Mouse (Mus musculus) myocyte (in vitro differentiated cells): Measurements from ENCODE around the gene Pkd1.

Experiments used
- CEBPB ChIP-seq: IDR thresholded peaks from 2 replicates; pipeline ENCODE4 v1.6.1; 2011; ENCODE audit warnings: mild to moderate bottlenecking, moderate library complexity; ENCODE audit not compliant: poor library complexity, insufficient read depth, severe bottlenecking
- E2F4 ChIP-seq: IDR thresholded peaks from one replicate; pipeline ENCODE4 v1.6.1; 2011; ENCODE audit warnings: mild to moderate bottlenecking, control low read depth, moderate library complexity; ENCODE audit not compliant: insufficient read depth
- MAX ChIP-seq: IDR thresholded peaks from one replicate; pipeline ENCODE4 v1.6.1; 2011; ENCODE audit warnings: low read depth, mild to moderate bottlenecking, control low read depth
- MYOD1 ChIP-seq, 3 experiments: IDR thresholded peaks; one replicate each; pipeline ENCODE4 v1.6.1; 2011; ENCODE audit warnings: control low read depth in 2 of 3, low read depth in 2 of 3, mild to moderate bottlenecking in 2 of 3, moderate library complexity in 1 of 3; ENCODE audit not compliant: insufficient read length in 2 of 3, control insufficient read depth in 1 of 3
- POLR2A ChIP-seq: IDR thresholded peaks from one replicate; pipeline ENCODE4 v1.6.1; 2011; ENCODE audit warnings: low read depth, mild to moderate bottlenecking, control low read depth, moderate library complexity; ENCODE audit not compliant: insufficient read length
- POLR2AphosphoS2 ChIP-seq: IDR thresholded peaks from one replicate; pipeline ENCODE4 v1.6.1; 2011; ENCODE audit warnings: low read depth, control low read depth; ENCODE audit not compliant: insufficient read length
- REST ChIP-seq: IDR thresholded peaks from one replicate; pipeline ENCODE4 v1.6.1; 2011; ENCODE audit warnings: mild to moderate bottlenecking, control low read depth, moderate library complexity; ENCODE audit not compliant: insufficient read depth, insufficient read length
- SRF ChIP-seq: IDR thresholded peaks from one replicate; pipeline ENCODE4 v1.6.1; 2011; ENCODE audit warnings: low read depth; ENCODE audit not compliant: control insufficient read depth, insufficient read length
- TCF3 ChIP-seq: IDR thresholded peaks from one replicate; pipeline ENCODE4 v1.6.1; 2011; ENCODE audit warnings: low read depth, control low read depth; ENCODE audit not compliant: insufficient read length

DNA sequence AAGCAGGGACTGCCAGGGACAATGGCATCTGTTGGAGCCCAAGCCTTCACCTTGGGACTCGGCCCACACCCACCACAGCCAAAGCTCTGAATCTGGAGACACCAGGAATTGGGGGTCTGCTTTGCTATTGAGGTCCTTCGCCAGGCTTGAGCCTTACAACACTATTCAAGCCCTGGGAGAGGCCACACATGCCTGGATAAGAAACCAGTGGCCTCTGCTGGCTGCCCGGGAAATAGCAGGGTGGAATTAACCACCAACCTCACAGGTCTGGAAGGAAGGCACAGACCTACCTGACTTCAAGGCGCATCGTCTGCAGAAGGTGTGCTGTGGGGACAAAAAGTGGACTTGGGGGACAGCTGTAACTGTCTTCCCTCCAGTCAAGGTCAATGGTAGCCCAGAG, 36.0 kb upstream of the Pkd1 start:
- TF ChIP-seq MYOD1 (IDR thresholded peaks at IDR 0.05; ENCODE audit: control insufficient read depth in 1 of 3, insufficient read length in 2 of 3, low read depth in 2 of 3) (no peak), MAX (no peak), SRF (no peak), POLR2A (no peak), REST (no peak), POLR2AphosphoS2 (no peak), TCF3 (no peak), E2F4 (no peak), CEBPB (no peak)
